Mouse (Mus musculus): ENCODE measurements around the gene Atp6v1g3. TPM values are rescaled to one million over a fixed set of nuclear protein-coding genes. Genes with fewer than 3 reads are reported as not detected.
A peak's percentile ranks its signal among the peaks of the same experiment; 100 is the strongest.

The Atp6v1g3 gene
- polyA plus RNA-seq, 1 experiment from 2014 or later = 3.6 TPM

GRCm38 (mm10) chr1:138274930-138275329 lies 1.4 kb downstream of the Atp6v1g3 start:
- no peaks in the 10 kb centered on the region for H3K36me3 ChIP-seq (ENCODE audit: control insufficient read depth, insufficient read depth, low read length)
- ATAC-seq (ENCODE audit: insufficient number of reproducible peaks, low FRiP score, low TSS enrichment, low read depth) (no peak), DNase-seq (ENCODE audit: low spot score) (no peak)
- WGBS = 89% methylated on average over 3 of the region's 3 CpGs
- H3K27me3 ChIP-seq (ENCODE audit: control insufficient read depth, insufficient read depth, low read length) = no peaks in the 10 kb centered on the region
- no peaks in the 10 kb centered on the region for H3K4me1 ChIP-seq (ENCODE audit: control insufficient read depth, insufficient read depth, low read length)
- no peak overlapping the region for H3K4me2 ChIP-seq (ENCODE audit: low read depth, severe bottlenecking)
- no peak overlapping the region for H3K27ac ChIP-seq (replicated peaks; ENCODE audit: low read depth, low read length)
- no peak overlapping the region for H3K9ac ChIP-seq (ENCODE audit: low read length)
- H3K9me3 ChIP-seq (ENCODE audit: control insufficient read depth, low read length) = no peaks in the 10 kb centered on the region
- no peak overlapping the region for H3K4me3 ChIP-seq (ENCODE audit: low read depth, low read length)

GRCm38 (mm10) chr1:138275859-138276258 lies 2.3 kb downstream of the Atp6v1g3 start:
- 52% methylated on average over 5 of the region's 5 CpGs for WGBS

GRCm38 (mm10) chr1:138281139-138281538 lies 7.6 kb downstream of the Atp6v1g3 start:
- H3K9ac ChIP-seq (ENCODE audit: low read length) = no peak overlapping the region
- no peaks in the 10 kb centered on the region for H3K4me1 ChIP-seq (ENCODE audit: control insufficient read depth, insufficient read depth, low read length)
- WGBS = 47% methylated on average over 6 of the region's 6 CpGs
- DNase-seq (ENCODE audit: low spot score) (no peak), ATAC-seq (ENCODE audit: insufficient number of reproducible peaks, low FRiP score, low TSS enrichment, low read depth) (no peak)
- no peaks in the 10 kb centered on the region for H3K36me3 ChIP-seq (ENCODE audit: control insufficient read depth, insufficient read depth, low read length)
- no peaks in the 10 kb centered on the region for H3K9me3 ChIP-seq (ENCODE audit: control insufficient read depth, low read length)
- no peaks in the 10 kb centered on the region for H3K27me3 ChIP-seq (ENCODE audit: control insufficient read depth, insufficient read depth, low read length)
- no peak overlapping the region for H3K4me3 ChIP-seq (ENCODE audit: low read depth, low read length)
- no peak overlapping the region for H3K27ac ChIP-seq (replicated peaks; ENCODE audit: low read depth, low read length)
- H3K4me2 ChIP-seq (ENCODE audit: low read depth, severe bottlenecking) = no peak overlapping the region

More at GRCm38 (mm10) chr1:138275859-138276258, 2.3 kb downstream of the Atp6v1g3 start:
- no peaks in the 10 kb centered on the region for H3K36me3 ChIP-seq (ENCODE audit: control insufficient read depth, insufficient read depth, low read length)
- no peaks in the 10 kb centered on the region for H3K27me3 ChIP-seq (ENCODE audit: control insufficient read depth, insufficient read depth, low read length)
- H3K9me3 ChIP-seq (ENCODE audit: control insufficient read depth, low read length) = no peaks in the 10 kb centered on the region
- DNase-seq (ENCODE audit: low spot score) = no peak
- no peak for ATAC-seq (ENCODE audit: insufficient number of reproducible peaks, low FRiP score, low TSS enrichment, low read depth)
- no peaks in the 10 kb centered on the region for H3K4me1 ChIP-seq (ENCODE audit: control insufficient read depth, insufficient read depth, low read length)
- H3K27ac ChIP-seq (replicated peaks; ENCODE audit: low read depth, low read length) = no peak overlapping the region
- no peak overlapping the region for H3K9ac ChIP-seq (ENCODE audit: low read length)
- no peak overlapping the region for H3K4me2 ChIP-seq (ENCODE audit: low read depth, severe bottlenecking)
- H3K4me3 ChIP-seq (ENCODE audit: low read depth, low read length) = no peak overlapping the region

GRCm38 (mm10) chr1:138282413-138283141 lies 9.0 kb downstream of the Atp6v1g3 start:
- WGBS = 38% methylated on average over 3 of the region's 3 CpGs
- peak; percentile 36 for DNase-seq (ENCODE audit: low spot score)
- Histone ChIP-seq H3K27me3 (ENCODE audit: control insufficient read depth, insufficient read depth, low read length) (no peaks in the 10 kb centered on the region), H3K4me2 (ENCODE audit: low read depth, severe bottlenecking) (no peak overlapping the region), H3K36me3 (ENCODE audit: control insufficient read depth, insufficient read depth, low read length) (no peaks in the 10 kb centered on the region), H3K27ac (replicated peaks; ENCODE audit: low read depth, low read length) (no peak overlapping the region), H3K9ac (ENCODE audit: low read length) (no peak overlapping the region), H3K4me1 (ENCODE audit: control insufficient read depth, insufficient read depth, low read length) (no peaks in the 10 kb centered on the region), H3K4me3 (ENCODE audit: low read depth, low read length) (no peak overlapping the region), H3K9me3 (ENCODE audit: control insufficient read depth, low read length) (no peaks in the 10 kb centered on the region)
- ATAC-seq (ENCODE audit: insufficient number of reproducible peaks, low FRiP score, low TSS enrichment, low read depth) = peak; percentile 64; the same call in 1 of the 2 replicates

GRCm38 (mm10) chr1:138287665-138288064 lies 14.1 kb downstream of the Atp6v1g3 start:
- H3K9ac ChIP-seq (ENCODE audit: low read length) = no peak overlapping the region
- no peaks in the 10 kb centered on the region for H3K36me3 ChIP-seq (ENCODE audit: control insufficient read depth, insufficient read depth, low read length)
- DNase-seq (ENCODE audit: low spot score) (no peak), ATAC-seq (ENCODE audit: insufficient number of reproducible peaks, low FRiP score, low TSS enrichment, low read depth) (no peak)
- H3K9me3 ChIP-seq (ENCODE audit: control insufficient read depth, low read length) = no peaks in the 10 kb centered on the region
- no peaks in the 10 kb centered on the region for H3K4me1 ChIP-seq (ENCODE audit: control insufficient read depth, insufficient read depth, low read length)
- no peak overlapping the region for H3K4me2 ChIP-seq (ENCODE audit: low read depth, severe bottlenecking)
- WGBS = 94% methylated on average over 4 of the region's 4 CpGs
- H3K27ac ChIP-seq (replicated peaks; ENCODE audit: low read depth, low read length) = no peak overlapping the region
- H3K27me3 ChIP-seq (ENCODE audit: control insufficient read depth, insufficient read depth, low read length) = no peaks in the 10 kb centered on the region
- no peak overlapping the region for H3K4me3 ChIP-seq (ENCODE audit: low read depth, low read length)

GRCm38 (mm10) chr1:138288721-138289120 lies 15.2 kb downstream of the Atp6v1g3 start:
- DNase-seq (ENCODE audit: low spot score) (no peak), ATAC-seq (ENCODE audit: insufficient number of reproducible peaks, low FRiP score, low TSS enrichment, low read depth) (no peak)
- no peaks in the 10 kb centered on the region for H3K9me3 ChIP-seq (ENCODE audit: control insufficient read depth, low read length)
- H3K27me3 ChIP-seq (ENCODE audit: control insufficient read depth, insufficient read depth, low read length) = no peaks in the 10 kb centered on the region
- no peaks in the 10 kb centered on the region for H3K4me1 ChIP-seq (ENCODE audit: control insufficient read depth, insufficient read depth, low read length)
- H3K36me3 ChIP-seq (ENCODE audit: control insufficient read depth, insufficient read depth, low read length) = no peaks in the 10 kb centered on the region
- no peak overlapping the region for H3K9ac ChIP-seq (ENCODE audit: low read length)
- H3K27ac ChIP-seq (replicated peaks; ENCODE audit: low read depth, low read length) = no peak overlapping the region
- no peak overlapping the region for H3K4me2 ChIP-seq (ENCODE audit: low read depth, severe bottlenecking)
- no peak overlapping the region for H3K4me3 ChIP-seq (ENCODE audit: low read depth, low read length)
- 76% methylated on average over 1 of the region's 1 CpGs for WGBS

- no peak overlapping the region for H3K4me3 ChIP-seq (ENCODE audit: low read depth, low read length)
- 65% methylated on average over 7 of the region's 7 CpGs for WGBS
- no peak overlapping the region for H3K9ac ChIP-seq (ENCODE audit: low read length)
- no peaks in the 10 kb centered on the region for H3K27me3 ChIP-seq (ENCODE audit: control insufficient read depth, insufficient read depth, low read length)
- no peak overlapping the region for H3K27ac ChIP-seq (replicated peaks; ENCODE audit: low read depth, low read length)
- DNase-seq (ENCODE audit: low spot score) (no peak), ATAC-seq (ENCODE audit: insufficient number of reproducible peaks, low FRiP score, low TSS enrichment, low read depth) (no peak)
- H3K9me3 ChIP-seq (ENCODE audit: control insufficient read depth, low read length) = no peaks in the 10 kb centered on the region
- H3K4me2 ChIP-seq (ENCODE audit: low read depth, severe bottlenecking) = no peak overlapping the region
- H3K4me1 ChIP-seq (ENCODE audit: control insufficient read depth, insufficient read depth, low read length) = no peaks in the 10 kb centered on the region
- H3K36me3 ChIP-seq (ENCODE audit: control insufficient read depth, insufficient read depth, low read length) = no peaks in the 10 kb centered on the region
Measured at GRCm38 (mm10) chr1:138289455-138290425, 16.2 kb downstream of the Atp6v1g3 start.

- no peak overlapping the region for H3K4me3 ChIP-seq (ENCODE audit: low read depth, low read length)
- no peaks in the 10 kb centered on the region for H3K9me3 ChIP-seq (ENCODE audit: control insufficient read depth, low read length)
- H3K27me3 ChIP-seq (ENCODE audit: control insufficient read depth, insufficient read depth, low read length) = no peaks in the 10 kb centered on the region
- H3K36me3 ChIP-seq (ENCODE audit: control insufficient read depth, insufficient read depth, low read length) = no peaks in the 10 kb centered on the region
- no peak overlapping the region for H3K27ac ChIP-seq (replicated peaks; ENCODE audit: low read depth, low read length)
- no peaks in the 10 kb centered on the region for H3K4me1 ChIP-seq (ENCODE audit: control insufficient read depth, insufficient read depth, low read length)
- 86% methylated on average over 5 of the region's 5 CpGs for WGBS
- no peak for DNase-seq (ENCODE audit: low spot score)
- H3K4me2 ChIP-seq (ENCODE audit: low read depth, severe bottlenecking) = no peak overlapping the region
- H3K9ac ChIP-seq (ENCODE audit: low read length) = no peak overlapping the region
- no peak for ATAC-seq (ENCODE audit: insufficient number of reproducible peaks, low FRiP score, low TSS enrichment, low read depth)
Measured at GRCm38 (mm10) chr1:138291463-138291862, 17.9 kb downstream of the Atp6v1g3 start.
